ENCODE assay signal across 8 mouse cellular contexts in the genomic region with DNA sequence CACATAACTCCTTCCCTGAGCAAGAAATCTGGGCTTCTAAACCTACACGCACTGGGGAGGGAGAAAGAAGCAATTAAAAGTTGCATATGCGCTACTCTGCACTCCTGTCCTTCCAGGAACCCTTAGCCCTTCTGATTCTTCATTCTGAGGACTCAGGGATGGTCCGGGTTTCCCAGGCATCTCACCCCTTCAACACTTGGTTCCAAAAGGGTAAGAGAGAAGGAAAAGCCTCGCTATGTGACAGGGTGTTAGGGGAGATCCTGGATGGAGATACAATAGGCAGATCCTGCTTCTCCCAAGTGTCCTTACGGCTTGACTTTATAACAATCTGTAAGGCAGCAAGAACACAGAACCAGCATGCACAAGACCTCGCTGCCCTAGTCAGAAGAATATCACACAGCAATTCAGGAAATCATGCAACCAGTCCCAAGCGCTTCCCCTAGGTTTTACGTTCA. TPM values are rescaled to one million over a fixed set of nuclear protein-coding genes. Genes with fewer than 3 reads are reported as not detected.
DNase-seq lines count a peak whose midpoint lies in the region; ATAC-seq and TF ChIP-seq lines count a peak whose summit lies in the region.

No protein-coding gene starts in this region.

- 17% methylated on average over 8 of the region's 8 CpGs for WGBS in hindbrain, embryonic 14.5 days
- WGBS in midbrain, embryonic 14.5 days = 20% methylated on average over 8 of the region's 8 CpGs

- peaks cover 32% of the 10 kb centered on the region for H3K4me1 ChIP-seq in cortical plate, adult 2 months (ENCODE audit: control insufficient read depth, insufficient read depth, low read length)
- peaks cover 99% of the 10 kb centered on the region for H3K4me1 ChIP-seq in hindbrain, embryonic 14.5 days (replicated peaks; ENCODE audit: control insufficient read depth, insufficient read depth, low read length)
- peaks cover 98% of the 10 kb centered on the region for H3K4me1 ChIP-seq in midbrain, embryonic 14.5 days (ENCODE audit: control insufficient read depth, insufficient read depth, low read length)

- no peak for TF ChIP-seq CTCF in cortical plate, adult 2 months (IDR thresholded peaks at IDR 0.05; ENCODE audit: extremely low read depth, insufficient read depth, low read length)

- H3K36me3 ChIP-seq in hindbrain, embryonic 14.5 days (replicated peaks; ENCODE audit: control insufficient read depth, insufficient read depth) = peaks cover 15% of the 10 kb centered on the region
- peaks cover 12% of the 10 kb centered on the region for H3K36me3 ChIP-seq in midbrain, embryonic 14.5 days (ENCODE audit: control insufficient read depth, insufficient read depth, low read length)

- peak overlapping the region; percentile 55 for H3K4me3 ChIP-seq in cortical plate, adult 2 months (ENCODE audit: insufficient read depth, low read length)
- H3K4me3 ChIP-seq in hindbrain, embryonic 14.5 days (replicated peaks; ENCODE audit: low read length) = peak overlapping the region; percentile 30
- peak overlapping the region; percentile 35 for H3K4me3 ChIP-seq in midbrain, embryonic 14.5 days (replicated peaks; ENCODE audit: low read depth, low read length)

- no peaks in the 10 kb centered on the region for H3K9me3 ChIP-seq in hindbrain, embryonic 14.5 days (ENCODE audit: control insufficient read depth, low read length)
- H3K9me3 ChIP-seq in midbrain, embryonic 14.5 days (ENCODE audit: control insufficient read depth, low read length) = no peaks in the 10 kb centered on the region

- H3K4me2 ChIP-seq in hindbrain, embryonic 14.5 days (replicated peaks) = peak overlapping the region; percentile 84
- H3K4me2 ChIP-seq in midbrain, embryonic 14.5 days (ENCODE audit: low read length) = peak overlapping the region; percentile 81

- no peak for ATAC-seq in hindbrain, embryonic 14.5 days (ENCODE audit: low FRiP score)
- no peak for ATAC-seq in midbrain, embryonic 14.5 days (ENCODE audit: low FRiP score, low TSS enrichment)

- H3K27ac ChIP-seq in cortical plate, adult 2 months (ENCODE audit: insufficient read depth, low read length) = peak overlapping the region; percentile 98
- H3K27ac ChIP-seq in hindbrain, embryonic 14.5 days = peak overlapping the region; percentile 100
- H3K27ac ChIP-seq in midbrain, embryonic 14.5 days (replicated peaks; ENCODE audit: low read depth, low read length) = peak overlapping the region; percentile 100

- H3K9ac ChIP-seq in hindbrain, embryonic 14.5 days = peak overlapping the region; percentile 73
- H3K9ac ChIP-seq in midbrain, embryonic 14.5 days (replicated peaks; ENCODE audit: low read length) = peak overlapping the region; percentile 64

- no peaks in the 10 kb centered on the region for H3K27me3 ChIP-seq in hindbrain, embryonic 14.5 days (ENCODE audit: control insufficient read depth, insufficient read depth, low read length)
- H3K27me3 ChIP-seq in midbrain, embryonic 14.5 days (ENCODE audit: control insufficient read depth, insufficient read depth, low read length) = no peaks in the 10 kb centered on the region

- TF ChIP-seq POLR2A in cortical plate, adult 2 months (IDR thresholded peaks at IDR 0.05; ENCODE audit: extremely low read depth, insufficient read depth, low read length) = no peak

- DNase-seq in kidney, adult 11 months = peak; percentile 4
- no peak for DNase-seq in kidney, adult 8-10 months
- no peak for DNase-seq in hindbrain, embryonic 14.5 days (ENCODE audit: low spot score)
- DNase-seq in midbrain, embryonic 14.5 days = peak; percentile 54
- no peak for DNase-seq in retina, postnatal 1 day
- no peak for DNase-seq in adrenal gland, postnatal 25 days
- no peak for DNase-seq in thymus, postnatal 10 days (ENCODE audit: low spot score in 2 of 2)

RNA-seq across cellular contexts. Expression of gene Zmynd8, which starts 19.9 kb away (rescaled TPM):
- 90.5 and 106 TPM in 2 replicates for polyA plus RNA-seq in cortical plate, adult 2 months (2012; rRNA removed)
- polyA plus RNA-seq in hindbrain, embryonic 14.5 days (2014; fragmentation: Nextera tagmentation; extraction: Ambion mirVana) = 55.4 and 63.4 TPM in 2 replicates
- 64.4 and 67.8 TPM in 2 replicates for polyA plus RNA-seq in midbrain, embryonic 14.5 days (2014; fragmentation: Nextera tagmentation; extraction: Ambion mirVana)
- total RNA-seq in adrenal gland, postnatal 25 days (2021) = 57.4 and 73.1 TPM in 2 replicates

Comparison
In these comparisons a context has a peak if more than half of its experiments do, and no peak if none do; other contexts are left out.
1. DNase-seq: peak in kidney, adult 11 months (single experiment) and midbrain, embryonic 14.5 days (single experiment); none in kidney, adult 8-10 months (0 of 2), hindbrain, embryonic 14.5 days (single experiment), retina, postnatal 1 day (single experiment), adrenal gland, postnatal 25 days (single experiment) and thymus, postnatal 10 days (0 of 2).
2. Peak in every context shown above with its lines, with median percentiles within 50 percentile points of each other: H3K27ac ChIP-seq and H3K4me3 ChIP-seq.